Mouse (Mus musculus) gastrocnemius, postnatal 25 days (tissue): ENCODE results near the gene Pik3cb. TPM values are rescaled to one million over a fixed set of nuclear protein-coding genes. Genes with fewer than 3 reads are reported as not detected.

Experiments
- DNase-seq: peaks from one replicate; pipeline ENCODE4 v3.0.0; 2022
- long read RNA-seq, 2 experiments: library from polyadenylated mRNA; stranded (forward); transcript quantifications; one replicate each; pipeline ENCODE4 v2.0.0; 2021
- total RNA-seq, 2 experiments: library from RNA; stranded (reverse); gene quantifications; 1 replicate in 1 of 2; 2 replicates in 1 of 2; pipeline ENCODE4 v1.2.3; 2021

The Pik3cb gene
- total RNA-seq, result 1 to 10 TPM; 3.8 to 5.0 TPM
- long read RNA-seq, experiment 1, result 0 reads
- long read RNA-seq, experiment 2, full-length matches to known transcripts, result 2 of 4 reads
- long read RNA-seq, experiment 2, partial matches to known transcripts, result 0 of 4 reads
- long read RNA-seq, experiment 2, other reads (novel, unspliced or antisense), result 2 of 4 reads

GRCm38 (mm10) chr9:99140063-99140882 lies at the start of gene Pik3cb:
TSS of gene Pik3cb (minus strand) at chr9:99140621.
- DNase-seq, result peak; percentile 96

DNA sequence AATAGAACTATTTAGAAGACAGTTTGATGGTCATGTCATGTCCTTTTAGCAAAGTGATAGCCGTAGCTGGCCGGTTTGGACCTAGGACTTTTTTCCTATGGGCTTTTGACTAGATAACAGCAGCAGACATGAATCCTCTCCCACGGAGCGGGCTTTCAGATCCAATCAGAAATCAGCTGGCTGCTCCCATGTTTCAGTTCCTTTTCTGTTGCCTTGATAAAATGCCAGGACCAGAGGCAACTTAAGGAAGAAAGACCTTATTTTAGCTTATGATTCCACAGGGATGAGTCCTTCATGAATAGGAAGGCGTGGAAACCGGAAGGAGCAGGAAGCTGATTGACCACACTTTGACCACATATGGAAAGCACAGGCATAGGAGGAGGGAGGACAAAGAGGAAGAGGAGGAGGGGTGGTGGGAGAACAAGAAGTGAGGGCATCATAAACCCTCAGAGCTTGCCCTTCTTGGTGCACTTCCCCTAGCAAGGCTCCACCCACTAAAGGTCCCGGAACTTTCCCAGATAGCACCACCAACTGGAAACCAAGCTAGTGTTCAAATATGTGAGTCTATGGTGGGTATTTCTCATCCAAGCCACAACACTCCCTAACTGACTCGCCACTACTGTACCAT lies 42.7 kb upstream of the Pik3cb start:
- DNase-seq, result no peak

- no peak for DNase-seq
Observed at GRCm38 (mm10) chr9:99182121-99182520, 41.7 kb upstream of the Pik3cb start.

DNA sequence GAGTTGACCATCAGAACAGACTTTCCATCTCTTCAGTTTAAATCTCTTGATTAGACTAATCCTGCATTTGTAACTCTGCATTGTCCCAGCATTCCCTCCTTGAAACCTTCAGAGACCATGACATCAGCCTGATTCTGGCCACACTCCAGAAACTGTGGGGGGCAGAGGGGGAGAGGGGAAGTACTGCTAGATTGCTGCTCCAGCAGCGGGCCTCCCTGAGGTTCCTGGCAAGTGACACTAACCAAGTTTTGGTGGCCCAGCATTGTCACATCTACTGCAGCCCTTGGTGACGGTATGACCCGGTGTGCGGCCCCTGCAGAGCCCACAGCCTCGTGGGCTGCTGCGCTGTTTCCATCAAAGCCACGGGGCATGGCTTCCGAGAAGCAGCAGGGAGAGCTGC lies 39.9 kb upstream of the Pik3cb start:
- no peak for DNase-seq

- no peak for DNase-seq
Observed at GRCm38 (mm10) chr9:99178736-99179135, 38.3 kb upstream of the Pik3cb start.

DNA sequence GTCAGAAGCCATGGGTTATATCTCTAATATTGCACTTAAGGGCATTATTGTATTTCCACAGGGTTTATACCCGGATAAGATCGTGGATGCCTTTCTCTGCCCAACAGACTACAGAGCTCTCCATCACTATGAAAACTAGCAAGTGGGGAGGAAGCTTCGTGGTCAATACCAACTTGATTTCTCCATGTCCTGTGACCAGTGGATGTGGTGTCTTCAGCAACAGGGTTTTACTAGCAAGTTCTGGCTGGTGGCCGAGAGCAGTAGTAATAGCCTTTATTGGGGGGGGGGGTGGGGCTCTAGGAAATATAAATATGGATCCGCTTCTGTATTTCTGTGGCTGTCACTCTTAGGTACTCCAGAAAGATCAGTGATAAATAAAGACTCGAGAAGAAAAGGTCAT lies 35.4 kb upstream of the Pik3cb start:
- DNase-seq, result no peak

DNA sequence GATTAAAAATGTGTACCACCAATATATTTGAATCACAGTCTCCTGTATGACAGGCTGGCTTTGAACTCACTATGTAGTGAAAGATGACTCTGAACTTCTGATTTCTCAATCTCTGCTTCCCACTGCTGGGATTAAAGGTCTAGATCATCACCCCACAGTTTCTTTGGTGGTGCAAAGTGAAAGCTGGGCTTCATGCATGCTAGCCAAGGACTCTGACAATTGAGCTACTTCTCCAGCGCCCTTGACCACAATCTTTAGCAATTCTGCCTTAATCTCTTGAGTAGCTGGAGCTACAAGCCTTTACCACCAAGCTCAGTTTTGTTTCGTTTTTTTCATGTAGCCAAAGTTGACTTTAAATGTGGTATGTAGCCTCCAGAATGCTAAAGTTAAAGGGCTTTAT lies 32.4 kb upstream of the Pik3cb start:
- DNase-seq, result no peak

GRCm38 (mm10) chr9:99171186-99171585 lies 30.8 kb upstream of the Pik3cb start:
- DNase-seq, result peak; percentile 10

DNA sequence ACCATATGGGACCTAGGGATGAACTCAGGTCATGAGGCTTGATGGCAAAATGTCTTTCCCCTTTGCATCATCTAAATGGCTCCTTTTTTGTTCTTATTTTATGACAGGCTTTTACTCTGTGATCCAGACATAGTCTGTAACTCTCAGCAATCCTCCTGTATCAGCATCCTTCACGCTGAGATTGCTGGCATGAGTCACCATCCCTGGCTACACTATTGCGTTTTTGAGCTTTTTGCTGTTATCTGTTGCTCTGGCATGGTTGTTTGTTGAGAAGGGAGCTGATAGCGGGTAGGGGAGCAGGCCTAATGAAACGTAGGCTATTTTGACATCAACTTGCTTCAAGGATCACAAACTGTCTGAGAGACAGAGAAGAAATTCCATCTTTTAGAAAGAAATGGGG lies 28.6 kb upstream of the Pik3cb start:
- DNase-seq, result no peak

DNA sequence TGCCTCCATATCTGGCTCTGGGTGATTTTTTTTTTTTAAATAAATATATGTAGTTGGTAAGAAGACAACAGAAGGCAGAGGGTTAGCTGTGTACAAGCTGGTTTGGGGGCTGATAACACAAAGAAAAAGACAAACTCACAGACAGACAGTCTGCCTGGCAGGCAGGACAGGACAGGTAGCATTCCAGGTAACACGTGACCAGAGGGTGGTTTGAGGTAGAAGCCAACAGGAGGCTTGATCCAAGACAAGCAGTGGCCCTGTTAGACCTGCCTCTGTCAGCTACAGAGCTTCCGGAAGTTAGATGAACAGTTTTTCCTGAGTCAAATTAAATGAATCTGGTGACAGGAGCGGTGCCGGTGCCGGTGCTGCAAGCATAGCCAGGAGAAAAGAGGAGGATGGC lies 26.5 kb upstream of the Pik3cb start:
- no peak for DNase-seq

DNA sequence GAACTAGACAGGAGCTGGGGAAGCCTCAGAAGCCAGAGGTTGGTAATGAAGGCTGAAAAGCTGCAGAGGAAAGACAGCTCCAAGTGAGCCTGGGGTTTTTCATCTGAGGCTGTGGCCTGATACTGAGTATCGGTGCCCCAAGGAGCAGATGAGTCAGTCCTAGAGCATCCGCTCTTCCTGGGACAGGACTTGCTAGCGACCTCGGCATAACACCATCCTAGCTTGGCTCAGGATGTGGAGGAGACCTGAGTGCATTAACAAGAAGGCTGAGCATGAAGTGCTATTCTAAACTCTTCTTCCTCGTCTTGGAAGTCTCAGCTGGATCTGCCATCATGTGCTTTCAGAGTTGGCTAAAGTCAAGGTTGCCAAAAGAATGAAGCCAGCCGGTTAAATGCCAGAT lies 25.5 kb upstream of the Pik3cb start:
- DNase-seq, result no peak

DNA sequence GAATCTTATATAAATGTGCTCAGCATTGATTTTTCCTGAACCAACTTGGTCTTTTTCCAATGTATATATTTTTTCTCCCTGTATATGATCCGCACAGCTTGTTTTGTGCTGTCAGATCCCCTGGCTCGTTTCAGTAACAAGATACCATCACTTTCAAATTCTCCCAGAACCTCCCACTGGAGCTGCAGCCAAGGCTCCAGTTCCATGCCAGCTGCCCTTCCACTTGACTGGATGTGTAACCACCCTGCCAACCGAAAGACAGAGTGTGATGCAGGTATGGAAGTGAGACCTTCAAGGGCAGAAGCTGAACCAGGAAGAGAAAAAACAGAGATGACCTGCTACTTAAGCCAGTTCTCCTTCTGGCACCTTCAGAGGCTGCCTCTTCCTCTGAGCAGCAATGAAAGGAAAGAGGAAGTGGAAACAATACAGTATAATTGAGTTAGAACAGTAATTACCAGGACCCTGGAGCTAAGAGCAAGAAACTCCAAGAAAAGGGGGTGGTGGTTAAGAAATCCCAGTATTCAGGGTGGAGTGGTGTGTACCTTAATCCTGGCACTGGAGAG lies 24.3 kb upstream of the Pik3cb start:
- no peak for DNase-seq

DNA sequence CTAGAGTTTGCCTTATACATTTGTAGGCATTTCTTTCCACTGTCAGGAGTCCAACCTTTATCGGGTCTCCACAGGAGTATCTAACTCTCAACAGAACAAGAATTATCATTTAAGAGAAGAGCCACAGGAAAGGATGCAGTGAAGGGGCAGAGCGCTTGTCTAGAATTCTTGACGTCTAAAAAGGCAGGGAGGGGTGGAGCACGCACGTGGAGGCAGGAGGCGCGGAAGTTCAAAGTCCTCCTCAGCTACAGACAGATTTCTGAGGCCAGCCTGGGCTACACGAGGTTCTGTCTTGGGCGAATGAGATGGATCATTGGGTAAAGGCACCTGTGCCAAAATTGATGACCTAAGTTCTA lies 23.7 kb upstream of the Pik3cb start:
- no peak for DNase-seq

- no peak for DNase-seq
Observed at GRCm38 (mm10) chr9:99163420-99164147, 23.2 kb upstream of the Pik3cb start.

DNA sequence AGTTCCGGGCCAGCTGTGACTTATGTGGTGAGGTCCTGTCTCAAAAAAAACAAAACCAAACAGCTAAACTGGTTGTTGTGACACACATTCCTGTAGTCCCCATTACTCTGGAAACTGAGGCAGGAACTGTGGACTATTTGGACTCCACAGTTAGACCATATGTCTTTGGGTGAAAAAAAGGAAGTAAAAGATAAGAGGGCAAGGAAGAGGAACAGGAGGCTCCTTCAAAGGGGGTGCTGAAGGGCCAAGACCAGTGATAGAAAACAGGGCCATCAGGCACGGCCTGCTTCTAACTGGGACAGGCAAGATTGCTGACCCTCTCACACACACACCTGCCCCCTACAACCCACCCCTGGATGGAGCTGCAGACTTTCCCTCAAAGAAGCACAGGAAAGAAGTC lies 22.4 kb upstream of the Pik3cb start:
- no peak for DNase-seq

DNA sequence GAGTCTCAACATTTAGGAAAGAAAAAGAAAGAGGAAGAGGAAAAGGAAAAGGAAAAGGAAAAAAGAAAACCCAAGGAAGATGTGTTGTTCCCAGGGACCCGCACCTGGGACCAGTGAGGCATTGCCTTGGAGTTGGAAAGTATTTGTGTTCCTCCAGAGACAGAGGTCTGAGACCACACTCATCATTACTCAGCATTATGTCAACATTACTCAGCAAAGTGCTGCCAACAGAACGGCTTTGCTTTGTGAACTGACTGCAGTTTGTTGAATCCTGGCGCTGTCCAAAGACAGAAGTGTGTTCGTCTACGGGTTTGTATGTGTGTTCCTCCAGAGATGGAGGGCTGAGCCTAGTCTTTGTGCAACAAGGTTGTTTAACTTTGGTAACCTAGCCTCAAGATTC lies 20.4 kb upstream of the Pik3cb start:
- no peak for DNase-seq

DNA sequence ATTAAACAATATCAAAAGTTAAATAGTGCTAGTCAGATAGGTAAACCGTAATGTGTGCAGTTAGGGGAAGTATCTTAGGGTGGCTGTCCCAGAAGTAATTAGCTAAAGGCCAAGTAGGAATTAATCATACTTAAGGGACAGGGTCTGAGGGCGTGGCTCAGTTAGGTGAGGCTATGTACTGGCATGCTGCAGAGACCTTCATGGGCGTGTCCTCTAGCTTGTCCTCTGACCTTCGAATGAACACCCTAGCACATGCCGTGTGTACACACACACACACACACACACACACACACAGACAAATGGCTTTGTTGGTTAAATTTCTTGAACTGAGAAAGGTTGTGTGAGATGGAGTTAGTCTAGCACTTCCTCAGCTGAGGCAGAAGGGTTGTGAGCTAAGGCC lies 19.5 kb upstream of the Pik3cb start:
- DNase-seq, result no peak

GRCm38 (mm10) chr9:99158708-99159107 lies 18.3 kb upstream of the Pik3cb start:
- no peak for DNase-seq

DNA sequence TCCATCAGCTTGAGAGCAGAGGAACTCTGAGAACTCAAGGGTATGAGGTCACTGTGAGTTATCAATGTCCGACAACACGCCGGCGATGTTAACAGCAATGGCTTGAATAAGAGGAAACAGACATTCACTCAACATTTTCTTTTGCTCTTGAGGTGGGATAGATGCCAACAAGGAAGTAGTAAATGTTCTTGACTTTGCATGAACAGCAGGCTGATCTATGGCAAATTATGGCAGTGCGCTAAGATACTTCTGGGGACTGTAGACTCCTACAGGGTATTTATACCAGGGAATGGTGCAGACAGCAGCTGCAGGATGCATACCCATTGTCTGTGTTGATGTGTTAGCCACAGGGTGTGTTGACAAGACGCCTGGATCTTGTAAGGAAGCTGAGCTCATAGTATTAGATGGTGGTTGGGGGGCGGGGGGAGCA lies 17.8 kb upstream of the Pik3cb start:
- no peak for DNase-seq

DNA sequence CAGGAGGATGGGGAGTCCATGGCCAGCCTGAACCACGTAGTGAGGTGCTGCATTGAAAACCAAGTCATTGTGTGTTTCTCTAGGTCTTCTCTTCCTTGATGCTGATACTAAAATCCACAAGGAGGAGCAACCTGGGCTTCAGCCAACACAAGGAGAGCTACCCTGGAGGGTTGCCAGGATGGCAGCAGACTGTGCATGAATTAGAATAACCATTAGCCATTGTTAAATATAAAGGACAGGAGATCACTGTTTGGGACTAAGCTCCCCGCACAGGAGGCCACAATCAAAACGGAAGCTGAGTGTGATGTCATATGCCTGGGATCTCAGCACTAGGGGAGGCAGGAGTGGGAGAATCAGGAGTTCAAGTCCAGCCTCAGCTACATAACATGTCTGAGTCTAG lies 13.2 kb upstream of the Pik3cb start:
- DNase-seq, result no peak

- DNase-seq, result no peak
Observed at GRCm38 (mm10) chr9:99152699-99153490, 12.5 kb upstream of the Pik3cb start.
